Mouse (Mus musculus) heart, adult 11 months (tissue): ENCODE results near the gene Unc13a.
"Not testable (repeated sequence)": the region's sequence is repeated elsewhere in the genome, so short reads cannot be mapped to it uniquely, and the experiment has no call there.

Experiments
- DNase-seq: peaks from one replicate; pipeline ENCODE4 v3.0.0; 2022

Gene Unc13a

GRCm38 (mm10) chr8:71671549-71671965 lies at the start of gene Unc13a:
TSS of gene Unc13a (minus strand) at chr8:71671757.
- DNase-seq, result peak; percentile 98

- no peak for DNase-seq
Observed at GRCm38 (mm10) chr8:71719928-71720457, 48.4 kb upstream of the Unc13a start.

GRCm38 (mm10) chr8:71719218-71719617 lies 47.7 kb upstream of the Unc13a start:
- DNase-seq, result no peak

GRCm38 (mm10) chr8:71718252-71718651 lies 46.7 kb upstream of the Unc13a start:
- DNase-seq, result no peak

- peak; percentile 89 for DNase-seq
Observed at GRCm38 (mm10) chr8:71717096-71717495, 45.5 kb upstream of the Unc13a start.

- no peak for DNase-seq
Observed at GRCm38 (mm10) chr8:71716561-71717053, 45.0 kb upstream of the Unc13a start.

- DNase-seq, result no peak
Observed at GRCm38 (mm10) chr8:71715531-71715930, 44.0 kb upstream of the Unc13a start.

- no peak for DNase-seq
Observed at GRCm38 (mm10) chr8:71711574-71711973, 40.0 kb upstream of the Unc13a start.

- peak; percentile 95 for DNase-seq
Observed at GRCm38 (mm10) chr8:71709800-71710446, 38.4 kb upstream of the Unc13a start.

GRCm38 (mm10) chr8:71709134-71709799 lies 37.7 kb upstream of the Unc13a start:
- DNase-seq, result peak; percentile 88

- no peak for DNase-seq
Observed at GRCm38 (mm10) chr8:71707874-71708273, 36.3 kb upstream of the Unc13a start.

- not testable (repeated sequence) for DNase-seq
Observed at GRCm38 (mm10) chr8:71703400-71703799, 31.8 kb upstream of the Unc13a start.

GRCm38 (mm10) chr8:71702923-71703322 lies 31.4 kb upstream of the Unc13a start:
- DNase-seq, result no peak

GRCm38 (mm10) chr8:71702087-71702432 lies 30.5 kb upstream of the Unc13a start:
- DNase-seq, result no peak

- no peak for DNase-seq
Observed at GRCm38 (mm10) chr8:71701414-71702086, 30.0 kb upstream of the Unc13a start, which contains the start of gene B3gnt3. TSS of gene B3gnt3 (minus strand) at chr8:71701789.

GRCm38 (mm10) chr8:71700493-71701269 lies 29.1 kb upstream of the Unc13a start:
- peak; percentile 98 for DNase-seq

GRCm38 (mm10) chr8:71695456-71695855 lies 23.9 kb upstream of the Unc13a start:
- not testable (repeated sequence) for DNase-seq

GRCm38 (mm10) chr8:71693166-71694041 lies 21.8 kb upstream of the Unc13a start:
- DNase-seq, result no peak

GRCm38 (mm10) chr8:71692509-71692908 lies 21.0 kb upstream of the Unc13a start:
- no peak for DNase-seq

- DNase-seq, result no peak
Observed at GRCm38 (mm10) chr8:71689028-71689427, 17.5 kb upstream of the Unc13a start, which contains the start of gene Insl3. TSS of gene Insl3 (plus strand) at chr8:71689214.

GRCm38 (mm10) chr8:71687616-71688015 lies 16.1 kb upstream of the Unc13a start:
- DNase-seq, result no peak
